Mouse (Mus musculus) heart, adult 2 months (tissue): ENCODE measurements at regions not wholly inside any gene's neighbourhood (a gene's known extent, or its start where the extent isn't known, plus 50 kb on each side); places are given as distances from the start of the nearest gene placed in this dataset.

Experiments
- DNase-seq, 2 experiments: peaks; one replicate each; pipeline ENCODE4 v3.0.0; 2021
- H3K27ac ChIP-seq: fragments of 200-600 bp; 2 replicates; pipeline ENCODE4 v1.8.1; 2022
- H3K27me3 ChIP-seq: fragments of 200-500 bp; 2 replicates; pipeline ENCODE4 v1.6.1; 2012; ENCODE audit warnings: mild to moderate bottlenecking, low read length, inconsistent platforms, mixed read lengths; ENCODE audit not compliant: control insufficient read depth, insufficient read depth
- H3K36me3 ChIP-seq: fragments of 200-500 bp; 2 replicates; pipeline ENCODE4 v1.6.1; 2012; ENCODE audit warnings: low read length, inconsistent platforms; ENCODE audit not compliant: control insufficient read depth, insufficient read depth
- H3K4me1 ChIP-seq: fragments of 200-500 bp; 2 replicates; pipeline ENCODE4 v1.6.1; 2011; ENCODE audit warnings: low read length; ENCODE audit not compliant: control insufficient read depth, insufficient read depth
- H3K4me3 ChIP-seq: fragments of 200-600 bp; 2 replicates; pipeline ENCODE4 v1.8.1; 2022
- H3K79me2 ChIP-seq: fragments of 200-500 bp; replicated peaks from 2 replicates; pipeline ENCODE4 v1.6.1; 2012; ENCODE audit warnings: mild to moderate bottlenecking, inconsistent platforms, low read length, moderate library complexity, mixed read lengths; ENCODE audit not compliant: control insufficient read depth, insufficient read depth
- H3K9ac ChIP-seq: fragments of 200-500 bp; 2 replicates; pipeline ENCODE4 v1.6.1; 2012; ENCODE audit warnings: low read depth, mild to moderate bottlenecking, control low read depth, inconsistent platforms, low read length, mixed read lengths
- CTCF ChIP-seq: fragments of 200-600 bp; IDR thresholded peaks from 2 replicates; pipeline ENCODE4 v1.8.1; 2022; ENCODE audit warnings: antibody characterized with exemption, mild to moderate bottlenecking, moderate library complexity
- EP300 ChIP-seq: fragments of 200-500 bp; IDR thresholded peaks from 2 replicates; pipeline ENCODE4 v1.6.1; 2011; ENCODE audit warnings: low read depth, low read length, control low read depth; ENCODE audit not compliant: insufficient read depth
- POLR2A ChIP-seq: fragments of 200-500 bp; IDR thresholded peaks from 2 replicates; pipeline ENCODE4 v1.6.1; 2011; ENCODE audit warnings: mild to moderate bottlenecking, low read depth, low read length, control low read depth; ENCODE audit not compliant: insufficient read depth
- WGBS: fragments of 180-500 bp; shearing (Covaris S2); methylation state at CpG from one replicate; pipeline ENCODE4 v1.1.7; 2018; 5-methylcytosine and 5-hydroxymethylcytosine counted together
- intact Hi-C: fragments of 180-260 bp; cut with DNase I; formaldehyde crosslinking; loops from one replicate; pipeline ENCODE4 v1.15.1; 2025

GRCm38 (mm10) chr6:14185921-14186420, 314.7 kb upstream of the 2610001J05Rik start:
- TF ChIP-seq CTCF: no peak
- WGBS: 42% methylated on average over 2 of the region's 2 CpGs
- no peak overlapping the region for H3K4me3 ChIP-seq
- H3K9ac ChIP-seq: no peak overlapping the region
- DNase-seq: no peak
- no peaks in the 10 kb centered on the region for H3K36me3 ChIP-seq
- H3K79me2 ChIP-seq: no peaks in the 10 kb centered on the region
- no peak overlapping the region for H3K27ac ChIP-seq
- no peaks in the 10 kb centered on the region for H3K4me1 ChIP-seq
- intact Hi-C loops: no loop called here
- H3K27me3 ChIP-seq: no peaks in the 10 kb centered on the region

GRCm38 (mm10) chr6:14147370-14147769, 276.1 kb upstream of the 2610001J05Rik start:
- no peak overlapping the region for H3K27ac ChIP-seq
- intact Hi-C loops: no loop called here

GRCm38 (mm10) chr6:14146394-14146793, 275.1 kb upstream of the 2610001J05Rik start:
- 79% methylated on average over 4 of the region's 4 CpGs for WGBS
- intact Hi-C loops: no loop called here

More at GRCm38 (mm10) chr6:14147370-14147769, 276.1 kb upstream of the 2610001J05Rik start:
- H3K79me2 ChIP-seq: no peaks in the 10 kb centered on the region
- H3K27me3 ChIP-seq: no peaks in the 10 kb centered on the region
- H3K36me3 ChIP-seq: no peaks in the 10 kb centered on the region
- H3K4me1 ChIP-seq: no peaks in the 10 kb centered on the region
- no peak for TF ChIP-seq EP300
- no peak for TF ChIP-seq CTCF
- H3K4me3 ChIP-seq: no peak overlapping the region
- DNase-seq: no peak
- H3K9ac ChIP-seq: no peak overlapping the region

GRCm38 (mm10) chr6:14142107-14142751, 270.9 kb upstream of the 2610001J05Rik start:
- WGBS: 75% methylated on average over 8 of the region's 8 CpGs
- TF ChIP-seq CTCF: no peak
- TF ChIP-seq POLR2A: no peak
- intact Hi-C loops: no loop called here

More at GRCm38 (mm10) chr6:14146394-14146793, 275.1 kb upstream of the 2610001J05Rik start:
- Histone ChIP-seq H3K9ac (no peak overlapping the region), H3K27ac (no peak overlapping the region), H3K36me3 (no peaks in the 10 kb centered on the region), H3K27me3 (no peaks in the 10 kb centered on the region), H3K4me3 (no peak overlapping the region), H3K79me2 (no peaks in the 10 kb centered on the region), H3K4me1 (no peaks in the 10 kb centered on the region)
- no peak for TF ChIP-seq POLR2A
- no peak for TF ChIP-seq EP300
- TF ChIP-seq CTCF: no peak
- no peak for DNase-seq

GRCm38 (mm10) chr6:14130392-14131144, 259.2 kb upstream of the 2610001J05Rik start:
- no peak for TF ChIP-seq EP300
- no peak for TF ChIP-seq POLR2A
- TF ChIP-seq CTCF: no peak
- no peak overlapping the region for H3K27ac ChIP-seq
- H3K9ac ChIP-seq: no peak overlapping the region
- no peaks in the 10 kb centered on the region for H3K79me2 ChIP-seq
- 73% methylated on average over 1 of the region's 1 CpGs for WGBS
- no peak for DNase-seq
- intact Hi-C loops: no loop called here
- H3K27me3 ChIP-seq: no peaks in the 10 kb centered on the region
- no peak overlapping the region for H3K4me3 ChIP-seq
- no peaks in the 10 kb centered on the region for H3K36me3 ChIP-seq
- no peaks in the 10 kb centered on the region for H3K4me1 ChIP-seq

More at GRCm38 (mm10) chr6:14142107-14142751, 270.9 kb upstream of the 2610001J05Rik start:
- no peak overlapping the region for H3K4me3 ChIP-seq
- DNase-seq: no peak
- no peaks in the 10 kb centered on the region for H3K36me3 ChIP-seq
- no peak overlapping the region for H3K9ac ChIP-seq
- no peaks in the 10 kb centered on the region for H3K79me2 ChIP-seq
- H3K27ac ChIP-seq: no peak overlapping the region
- no peaks in the 10 kb centered on the region for H3K27me3 ChIP-seq
- no peaks in the 10 kb centered on the region for H3K4me1 ChIP-seq

GRCm38 (mm10) chr6:14129394-14129793, 258.1 kb upstream of the 2610001J05Rik start:
- Histone ChIP-seq H3K4me3 (no peak overlapping the region), H3K79me2 (no peaks in the 10 kb centered on the region), H3K27ac (no peak overlapping the region), H3K9ac (no peak overlapping the region), H3K36me3 (no peaks in the 10 kb centered on the region), H3K4me1 (no peaks in the 10 kb centered on the region), H3K27me3 (no peaks in the 10 kb centered on the region)
- intact Hi-C loops: no loop called here
- no peak for DNase-seq
- TF ChIP-seq EP300 (no peak), POLR2A (no peak), CTCF (no peak)
